Mouse (Mus musculus) liver, embryonic 11.5 days (tissue): ENCODE data around the gene Pus7. TPM values are rescaled to one million over a fixed set of nuclear protein-coding genes. Genes with fewer than 3 reads are reported as not detected.

Source experiments
- ATAC-seq: fragments of 200-750 bp; cut with Nextera tagmentation; replicated peaks from 2 replicates; pipeline ENCODE4 v1.8.0; 2017; ENCODE audit warnings: moderate number of reproducible peaks, mild to moderate bottlenecking, moderate TSS enrichment, moderate library complexity; ENCODE audit not compliant: low FRiP score
- DNase-seq: peaks from one replicate; pipeline ENCODE4 v3.0.0-alpha.2; 2017; ENCODE audit warnings: low spot score
- H3K27ac ChIP-seq: fragments of 300-500 bp; sonication (generic); 2 replicates; pipeline ENCODE4 v1.5.1; 2014; ENCODE audit warnings: mild to moderate bottlenecking, low read depth, low read length, control low read depth
- H3K27me3 ChIP-seq: fragments of 300-500 bp; sonication (generic); replicated peaks from 2 replicates; pipeline ENCODE4 v1.6.1; 2014; ENCODE audit warnings: low read length, mixed read lengths; ENCODE audit not compliant: control insufficient read depth, insufficient read depth
- H3K36me3 ChIP-seq: fragments of 300-500 bp; sonication (generic); 2 replicates; pipeline ENCODE4 v1.6.1; 2014; ENCODE audit warnings: mild to moderate bottlenecking, low read length, moderate library complexity, mixed read lengths; ENCODE audit not compliant: control insufficient read depth, insufficient read depth
- H3K4me1 ChIP-seq: fragments of 300-500 bp; sonication (generic); replicated peaks from 2 replicates; pipeline ENCODE4 v1.6.1; 2014; ENCODE audit warnings: low read length, mixed read lengths; ENCODE audit not compliant: control insufficient read depth, insufficient read depth
- H3K4me2 ChIP-seq: fragments of 300-500 bp; sonication (generic); 2 replicates; pipeline ENCODE4 v1.6.1; 2014; ENCODE audit warnings: mild to moderate bottlenecking, control low read depth, moderate library complexity
- H3K4me3 ChIP-seq: fragments of 300-500 bp; sonication (generic); 2 replicates; pipeline ENCODE4 v1.5.1; 2014; ENCODE audit warnings: low read depth, low read length, control low read depth
- H3K9ac ChIP-seq: fragments of 300-500 bp; sonication (generic); 2 replicates; pipeline ENCODE4 v1.6.1; 2014; ENCODE audit warnings: low read depth, low read length, control low read depth
- H3K9me3 ChIP-seq: fragments of 300-500 bp; sonication (generic); 2 replicates; pipeline ENCODE4 v1.6.1; 2016; ENCODE audit warnings: low read length, inconsistent platforms, mixed read lengths; ENCODE audit not compliant: control insufficient read depth
- WGBS: fragments of 180-500 bp; shearing (Covaris S2); extraction: QIAGEN DNeasy Blood & Tissue Kit; methylation state at CpG from one replicate; pipeline ENCODE4 v1.1.7; 2014; 5-methylcytosine and 5-hydroxymethylcytosine counted together
- polyA plus RNA-seq: library from polyadenylated mRNA; unstranded; fragments of >200 nt; fragmentation: Nextera tagmentation; extraction: Ambion mirVana; gene quantifications from 2 replicates; pipeline ENCODE4 v1.2.1, GENCODE M21; 2014

The Pus7 gene
- polyA plus RNA-seq, result 54.3 and 56.3 TPM in 2 replicates

GRCm38 (mm10) chr5:23782931-23783877 lies at the start of gene Pus7:
Pus7 (minus strand) TSS chr5:23783711.
- H3K4me2 ChIP-seq, result peak within 1 kb of the TSS; percentile 85
- peak within 1 kb of the TSS; percentile 96 for H3K9ac ChIP-seq
- peaks cover 9% of the 10 kb centered on the region for H3K4me1 ChIP-seq
- under 1% methylated on average over 75 of the region's 86 CpGs for WGBS
- peak; percentile 90 for ATAC-seq
- no peaks in the 10 kb centered on the region for H3K36me3 ChIP-seq
- DNase-seq, result peak; percentile 85
- peak within 1 kb of the TSS; percentile 82 for H3K4me3 ChIP-seq
- H3K27me3 ChIP-seq, result no peaks in the 10 kb centered on the region
- H3K27ac ChIP-seq, result peak within 1 kb of the TSS; percentile 59
- H3K9me3 ChIP-seq, result no peaks in the 10 kb centered on the region

DNA sequence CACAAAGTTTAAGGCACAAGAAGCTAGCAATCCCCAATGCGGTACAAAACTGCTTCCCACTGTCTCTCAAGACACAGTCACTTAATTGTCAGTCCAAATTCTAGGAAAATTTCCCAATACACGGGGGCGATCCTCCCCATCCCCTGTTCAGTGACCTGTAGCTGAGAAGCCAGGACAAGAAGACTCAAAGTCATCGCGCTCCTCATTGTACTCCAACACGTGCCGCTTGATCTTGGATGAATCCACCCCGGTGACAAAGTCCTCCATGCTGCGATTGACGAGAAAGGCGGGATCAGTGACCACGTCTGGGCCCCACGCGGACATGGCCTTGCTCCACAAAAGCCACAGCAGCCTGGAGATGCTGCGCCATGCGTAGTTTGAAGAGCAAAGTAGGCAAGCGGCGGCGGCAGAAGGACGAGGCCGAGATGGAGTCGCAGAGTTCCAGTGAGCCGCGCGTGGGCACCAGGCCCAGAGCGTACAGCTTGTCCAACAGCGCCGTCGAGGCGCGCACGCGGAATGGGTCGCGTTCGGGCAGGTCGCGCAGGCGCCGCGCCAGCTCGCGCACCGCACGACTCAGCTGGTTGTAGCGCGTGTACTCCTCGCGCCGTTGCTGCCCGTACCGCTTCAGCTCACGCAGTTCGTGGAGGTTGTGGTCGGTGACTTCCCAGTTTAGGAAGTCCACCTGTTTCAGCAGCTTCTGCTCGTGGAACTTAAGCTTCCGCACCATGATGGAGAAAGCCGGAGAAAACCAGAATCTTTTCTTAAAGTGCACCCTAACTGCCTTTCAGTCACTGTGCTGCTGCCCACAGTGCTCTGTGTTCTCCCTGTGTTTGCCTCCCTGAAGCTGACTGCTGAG lies 47.6 kb upstream of the Pus7 start:
- no peak for ATAC-seq
- no peak for DNase-seq
- Histone ChIP-seq H3K36me3 (no peaks in the 10 kb centered on the region), H3K9ac (no peak overlapping the region), H3K4me3 (peak overlapping the region; percentile 21), H3K27me3 (peaks cover 24% of the 10 kb centered on the region), H3K9me3 (no peaks in the 10 kb centered on the region), H3K4me1 (no peaks in the 10 kb centered on the region), H3K4me2 (peak overlapping the region; percentile 46), H3K27ac (no peak overlapping the region)
- 30% methylated on average over 58 of the region's 58 CpGs for WGBS

DNA sequence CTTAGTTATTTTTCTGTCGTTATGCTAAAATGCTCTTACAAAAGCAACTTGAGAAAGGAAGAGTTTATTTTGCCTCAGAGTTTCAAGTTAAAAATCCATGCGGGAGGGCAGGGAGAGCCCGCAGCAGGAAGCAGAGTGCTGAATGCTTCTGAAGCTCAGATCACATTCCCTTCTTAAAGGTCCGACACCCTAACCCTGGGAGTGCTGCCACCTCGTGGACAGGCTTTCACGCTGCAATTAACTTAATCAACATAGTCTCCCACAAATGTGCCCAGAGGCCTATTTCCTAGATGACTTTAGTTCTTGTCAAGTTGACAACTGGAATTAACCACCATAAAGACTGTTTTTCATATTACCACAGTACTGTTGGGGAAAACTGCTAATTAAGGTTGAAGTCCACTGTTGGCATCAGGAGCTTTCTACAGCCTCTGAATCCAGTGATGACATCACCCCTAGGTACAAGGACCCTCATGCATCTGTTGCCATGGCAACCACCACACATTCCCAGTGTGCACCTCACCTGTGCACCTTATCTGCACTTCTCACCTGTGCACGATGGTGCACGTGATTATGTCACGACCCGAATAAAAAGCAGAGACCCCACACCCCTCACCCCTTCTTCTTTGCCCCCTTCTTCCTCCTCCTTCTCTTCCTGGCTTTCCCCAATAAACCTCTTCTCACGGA lies 43.0 kb upstream of the Pus7 start:
- Histone ChIP-seq H3K4me3 (no peak overlapping the region), H3K27me3 (peaks cover 15% of the 10 kb centered on the region), H3K36me3 (no peaks in the 10 kb centered on the region), H3K4me1 (no peaks in the 10 kb centered on the region), H3K9me3 (no peaks in the 10 kb centered on the region), H3K4me2 (no peak overlapping the region), H3K9ac (no peak overlapping the region), H3K27ac (no peak overlapping the region)
- DNase-seq, result peak; percentile 49
- ATAC-seq, result no peak; the same call in 1 of the 2 replicates
- 31% methylated on average over 11 of the region's 11 CpGs for WGBS

DNA sequence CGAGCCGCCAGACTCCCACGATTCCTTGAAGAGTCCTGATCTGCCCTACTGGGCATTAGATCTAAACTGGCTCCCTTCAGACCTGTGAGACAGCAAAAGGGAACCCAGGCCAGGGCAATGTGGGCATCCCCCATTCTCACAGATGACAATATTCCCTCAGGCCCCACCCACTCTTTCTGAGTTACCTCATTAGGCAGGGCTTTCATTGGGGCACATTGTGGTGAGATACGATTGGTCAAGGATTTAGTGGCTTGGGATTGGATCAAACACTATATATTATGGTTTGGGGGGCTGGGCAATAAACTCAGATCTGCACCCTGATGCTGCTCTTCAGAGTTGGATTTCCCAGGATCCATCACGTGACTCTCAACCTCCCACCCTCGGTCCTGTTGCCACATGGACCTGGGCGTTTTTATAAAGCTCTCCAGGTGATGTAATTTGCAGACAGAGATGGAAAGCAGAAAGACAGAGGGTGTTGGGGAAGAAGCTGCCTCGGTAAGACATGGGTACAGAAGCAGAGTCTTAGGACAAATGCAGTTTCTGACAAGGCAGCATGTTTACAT lies 40.7 kb upstream of the Pus7 start:
- H3K36me3 ChIP-seq, result peaks cover 10% of the 10 kb centered on the region
- H3K27me3 ChIP-seq, result no peaks in the 10 kb centered on the region
- H3K4me2 ChIP-seq, result no peak overlapping the region
- WGBS, result 76% methylated on average over 8 of the region's 8 CpGs
- no peaks in the 10 kb centered on the region for H3K9me3 ChIP-seq
- H3K9ac ChIP-seq, result no peak overlapping the region
- H3K27ac ChIP-seq, result no peak overlapping the region
- H3K4me3 ChIP-seq, result no peak overlapping the region
- no peak for ATAC-seq
- H3K4me1 ChIP-seq, result no peaks in the 10 kb centered on the region
- DNase-seq, result no peak

DNA sequence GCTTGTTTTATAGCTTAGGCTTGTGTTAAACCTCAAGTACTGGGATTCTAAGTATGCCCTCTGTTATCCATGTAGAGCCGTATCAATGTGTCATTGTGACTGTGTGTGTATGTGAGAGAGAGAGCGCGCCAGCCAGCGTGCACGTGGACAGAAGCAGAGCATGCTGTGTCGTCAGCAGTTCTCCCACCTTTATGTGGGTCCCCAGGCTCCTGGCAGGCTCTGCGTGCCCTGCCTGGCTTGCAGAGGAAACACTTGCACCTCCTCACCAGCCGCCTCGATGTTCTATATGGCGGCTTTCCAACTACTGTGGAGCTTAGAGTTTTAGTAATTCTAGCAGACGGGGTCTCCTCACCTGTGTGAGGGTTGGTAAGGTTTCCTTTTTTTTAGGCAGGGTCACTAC lies 38.8 kb upstream of the Pus7 start:
- Histone ChIP-seq H3K9ac (no peak overlapping the region), H3K4me2 (no peak overlapping the region), H3K27ac (no peak overlapping the region), H3K36me3 (peaks cover 19% of the 10 kb centered on the region), H3K4me1 (no peaks in the 10 kb centered on the region), H3K4me3 (no peak overlapping the region), H3K27me3 (no peaks in the 10 kb centered on the region), H3K9me3 (no peaks in the 10 kb centered on the region)
- ATAC-seq (0 out of 2 replicates have a peak, but pooled peaks have one; percentile 18), DNase-seq (no peak)
- 73% methylated on average over 11 of the region's 11 CpGs for WGBS

DNA sequence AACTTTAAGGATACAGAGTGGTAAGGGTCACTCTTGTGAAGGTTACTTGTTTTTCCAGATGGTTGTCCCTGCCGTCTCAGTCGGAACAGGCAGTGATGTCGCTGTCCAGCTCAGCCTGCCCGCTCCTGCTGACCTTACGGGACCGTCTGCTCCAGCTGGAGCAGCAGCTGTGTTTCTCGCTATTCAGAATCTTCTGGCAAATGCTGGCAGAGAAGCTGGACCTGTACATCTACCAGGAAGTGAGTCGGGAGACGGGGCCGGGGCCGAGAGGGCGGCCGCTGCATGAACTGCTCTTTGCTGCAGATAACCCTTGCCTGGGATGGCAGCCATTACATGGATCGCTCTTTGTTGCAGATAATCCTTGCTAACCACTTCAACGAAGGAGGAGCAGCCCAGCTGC lies 33.2 kb upstream of the Pus7 start:
- Histone ChIP-seq H3K9ac (no peak overlapping the region), H3K4me1 (no peaks in the 10 kb centered on the region), H3K27ac (no peak overlapping the region), H3K4me2 (no peak overlapping the region), H3K36me3 (peaks cover 58% of the 10 kb centered on the region), H3K9me3 (peaks cover 11% of the 10 kb centered on the region), H3K4me3 (no peak overlapping the region), H3K27me3 (no peaks in the 10 kb centered on the region)
- WGBS, result 89% methylated on average over 15 of the region's 15 CpGs
- DNase-seq (no peak), ATAC-seq (no peak)

DNA sequence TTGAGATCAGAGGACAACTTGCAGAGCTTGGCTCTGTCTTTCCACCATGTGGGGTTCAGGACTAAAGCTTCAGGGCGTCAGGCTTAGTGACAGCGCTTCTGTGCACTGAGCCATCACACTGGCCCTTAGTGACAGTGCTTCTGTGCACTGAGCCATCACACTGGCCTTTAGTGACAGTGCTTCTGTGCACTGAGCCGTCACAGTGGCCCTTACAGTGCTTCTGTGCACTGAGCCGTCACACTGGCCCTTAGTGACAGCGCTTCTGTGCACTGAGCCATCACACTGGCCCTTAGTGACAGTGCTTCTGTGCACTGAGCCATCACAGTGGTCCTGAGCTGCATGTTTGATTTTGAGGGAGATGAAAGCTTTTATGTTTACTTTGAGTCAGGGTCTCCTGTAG lies 31.3 kb upstream of the Pus7 start:
- Histone ChIP-seq H3K27me3 (no peaks in the 10 kb centered on the region), H3K9me3 (peaks cover 12% of the 10 kb centered on the region), H3K4me3 (no peak overlapping the region), H3K4me2 (no peak overlapping the region), H3K4me1 (no peaks in the 10 kb centered on the region), H3K27ac (no peak overlapping the region), H3K36me3 (peaks cover 70% of the 10 kb centered on the region), H3K9ac (no peak overlapping the region)
- ATAC-seq, result no peak
- DNase-seq, result no peak
- 91% methylated on average over 5 of the region's 5 CpGs for WGBS

DNA sequence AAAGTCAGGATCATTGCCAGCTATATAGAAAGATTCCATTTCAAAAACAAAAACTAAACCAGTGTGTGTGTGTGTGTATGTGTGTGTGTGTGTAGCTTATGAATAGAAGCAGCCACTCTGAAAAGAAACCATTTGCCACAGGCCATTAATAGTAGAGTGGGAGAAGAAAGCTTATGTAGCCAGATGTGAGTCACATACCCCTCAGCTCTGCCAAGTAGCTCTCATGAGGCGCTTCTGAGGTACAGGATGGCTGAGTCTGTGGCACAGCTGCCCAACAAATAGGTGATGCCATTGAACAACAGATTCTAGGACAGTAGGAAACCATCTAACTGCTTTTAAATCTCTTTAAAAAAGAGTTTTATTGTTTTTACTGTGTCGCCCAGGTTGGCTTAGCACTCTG lies 9.2 kb upstream of the Pus7 start:
- no peak for ATAC-seq
- H3K9me3 ChIP-seq, result no peaks in the 10 kb centered on the region
- DNase-seq, result no peak
- no peak overlapping the region for H3K4me3 ChIP-seq
- 90% methylated on average over 2 of the region's 2 CpGs for WGBS
- no peak overlapping the region for H3K9ac ChIP-seq
- peaks cover 15% of the 10 kb centered on the region; the same call in 1 of the 2 replicates for H3K36me3 ChIP-seq
- H3K27me3 ChIP-seq, result no peaks in the 10 kb centered on the region
- H3K27ac ChIP-seq, result no peak overlapping the region
- H3K4me1 ChIP-seq, result peaks cover 3% of the 10 kb centered on the region; the same call in 1 of the 2 replicates
- H3K4me2 ChIP-seq, result no peak overlapping the region
